Mouse (Mus musculus) spleen, adult 12 weeks (tissue): Measurements from ENCODE around the gene Mon1a.

Experiments
- DNase-seq: peaks from one replicate; pipeline ENCODE4 v3.0.0; 2022; ENCODE audit warnings: low spot score

The Mon1a gene

DNA sequence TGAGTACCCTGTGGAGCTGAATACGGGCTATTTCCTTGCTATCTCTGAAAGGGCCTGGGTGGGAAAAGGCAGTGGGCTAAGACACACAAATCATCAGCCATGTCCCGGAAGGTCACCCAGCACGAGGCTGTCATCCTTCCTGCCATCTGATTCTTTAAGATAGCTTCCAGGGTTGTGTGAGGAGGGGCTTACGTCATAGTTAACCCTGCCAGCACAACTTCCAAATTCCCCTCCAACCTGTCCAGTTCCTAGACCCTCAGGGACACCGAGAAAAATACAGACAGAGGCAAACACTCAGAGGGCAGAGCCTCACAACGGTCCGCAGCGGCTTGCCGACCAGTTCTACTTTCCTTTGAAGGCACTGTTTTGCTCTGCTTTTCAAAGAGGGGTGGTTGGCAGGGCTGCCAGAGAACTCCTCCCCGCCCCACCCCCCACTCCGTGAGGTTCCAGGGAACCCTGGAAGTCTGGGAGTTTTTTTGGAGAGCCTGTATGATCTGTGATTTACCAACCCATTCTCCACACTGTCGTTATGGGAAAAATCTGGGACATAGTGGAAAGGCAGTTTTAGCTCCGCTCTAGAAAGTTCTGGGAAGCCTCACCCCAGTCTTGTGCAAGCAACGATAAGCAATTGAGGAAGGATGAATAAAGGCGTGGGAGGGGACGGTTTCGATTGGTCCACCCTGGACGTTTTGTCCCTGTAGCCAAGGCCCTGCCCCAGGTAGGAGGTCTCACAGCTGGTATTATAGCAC, 20.6 kb downstream of the Mon1a start:
- DNase-seq = no peak

DNA sequence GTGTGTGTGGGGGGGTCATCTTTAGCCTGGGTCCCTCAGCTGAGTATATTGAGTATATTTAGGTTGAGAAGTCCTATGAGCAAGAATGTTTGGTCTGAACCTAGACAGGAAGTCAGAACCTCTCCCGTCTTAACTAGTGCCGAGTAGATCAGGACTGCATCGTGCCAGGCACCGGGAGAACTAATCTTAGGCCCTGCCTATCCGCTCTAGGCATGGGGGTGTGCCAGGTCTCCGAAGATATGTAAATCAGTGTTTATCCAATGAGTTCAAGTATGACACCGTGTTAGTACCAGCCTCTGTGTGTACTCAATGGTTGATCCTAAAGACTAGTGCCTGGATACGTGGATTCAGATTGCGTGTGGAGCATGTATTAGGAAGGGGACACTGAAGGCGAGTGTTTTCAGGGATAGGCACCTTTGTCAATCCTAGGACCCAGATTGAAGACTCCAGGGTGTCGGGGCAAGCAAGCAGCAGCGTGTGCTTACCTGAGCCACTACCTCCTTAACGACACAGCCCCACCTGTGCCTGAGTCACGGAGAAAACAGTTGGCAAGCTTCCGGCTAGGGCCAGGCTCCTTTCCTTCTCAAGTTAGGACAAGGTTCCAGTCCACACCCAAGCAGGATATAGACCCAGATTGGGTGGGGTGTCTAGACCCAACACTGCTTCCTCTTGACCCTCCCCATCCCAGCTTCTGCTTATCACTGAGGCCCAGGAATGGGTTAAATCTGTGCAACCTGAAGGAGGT, 22.2 kb downstream of the Mon1a start:
- no peak for DNase-seq

- no peak for DNase-seq
Measured at GRCm38 (mm10) chr9:107914764-107915420, 26.9 kb downstream of the Mon1a start.

DNA sequence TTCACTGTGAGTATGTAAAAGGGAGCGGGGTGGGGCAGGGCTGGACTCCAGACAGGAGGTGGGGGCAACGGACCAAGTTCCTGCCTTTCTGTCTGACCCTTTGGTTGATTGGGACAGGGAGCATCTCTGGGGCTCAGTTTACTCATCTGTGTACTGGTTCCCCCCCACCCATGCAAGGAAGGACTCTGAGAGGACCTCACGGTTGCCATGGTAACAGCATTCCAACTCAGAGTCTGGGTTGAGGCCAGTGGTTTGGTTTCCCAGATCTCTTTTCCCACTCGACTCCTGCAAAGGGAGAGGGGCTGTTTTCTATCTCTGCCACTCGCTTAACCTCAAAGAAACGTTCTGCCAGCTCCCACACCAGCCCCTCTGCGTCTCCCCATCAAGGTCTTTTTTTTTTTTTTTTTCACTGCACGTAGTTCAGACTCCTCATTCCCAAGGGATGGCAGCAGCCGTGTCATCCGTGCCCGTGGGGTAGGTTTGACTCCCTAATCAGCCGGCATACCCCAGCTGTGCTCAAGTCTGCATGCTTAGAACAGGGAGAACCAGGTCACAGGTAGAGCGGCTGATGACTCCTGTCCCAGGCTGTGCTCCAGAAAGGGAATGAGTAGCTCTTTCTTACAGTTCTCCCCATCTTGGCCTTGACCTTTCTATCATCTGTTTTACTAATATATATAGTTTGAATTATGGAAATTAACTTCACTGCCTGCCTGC, 30.1 kb downstream of the Mon1a start:
- DNase-seq = no peak

DNA sequence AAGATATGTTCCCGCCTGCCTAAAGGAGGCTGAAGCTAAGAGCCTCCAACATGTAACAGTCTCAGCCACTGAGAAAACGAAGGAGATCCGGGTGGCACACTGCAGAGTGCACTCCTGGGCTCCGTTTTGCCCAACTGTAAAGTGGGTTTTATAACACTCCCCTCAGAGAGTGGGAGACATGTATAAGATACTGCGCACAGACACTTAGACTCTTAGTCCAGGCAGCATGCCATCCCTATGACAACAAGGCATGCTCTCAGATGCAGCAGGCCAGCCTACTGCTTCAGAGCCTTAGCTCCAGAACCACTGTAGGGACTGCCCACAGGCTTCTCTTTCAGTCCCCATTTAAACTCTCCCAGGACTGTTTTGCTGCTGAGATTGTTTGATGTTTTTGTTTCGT, 30.9 kb downstream of the Mon1a start:
- DNase-seq = no peak

DNA sequence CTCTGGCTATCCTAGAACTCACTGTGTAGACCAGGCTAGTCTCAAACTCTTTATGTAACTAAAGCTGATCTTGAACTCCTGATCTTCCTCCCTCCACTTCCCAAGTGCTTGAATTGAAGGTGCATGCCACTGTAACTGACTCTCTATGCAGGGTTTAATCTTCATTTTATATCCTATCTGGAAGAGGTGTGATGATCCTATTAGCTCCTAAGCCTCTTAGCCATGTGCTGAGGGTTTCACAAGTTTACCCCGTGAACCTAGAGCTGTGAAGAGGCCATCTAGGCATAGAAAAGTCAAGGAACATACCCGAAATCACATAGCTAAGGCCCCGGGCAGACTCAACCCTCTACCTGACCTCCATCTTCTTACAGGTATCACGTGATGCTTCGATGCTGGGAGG, 31.5 kb downstream of the Mon1a start:
- no peak for DNase-seq

GRCm38 (mm10) chr9:107923021-107923420, 35.1 kb downstream of the Mon1a start:
- no peak for DNase-seq

DNA sequence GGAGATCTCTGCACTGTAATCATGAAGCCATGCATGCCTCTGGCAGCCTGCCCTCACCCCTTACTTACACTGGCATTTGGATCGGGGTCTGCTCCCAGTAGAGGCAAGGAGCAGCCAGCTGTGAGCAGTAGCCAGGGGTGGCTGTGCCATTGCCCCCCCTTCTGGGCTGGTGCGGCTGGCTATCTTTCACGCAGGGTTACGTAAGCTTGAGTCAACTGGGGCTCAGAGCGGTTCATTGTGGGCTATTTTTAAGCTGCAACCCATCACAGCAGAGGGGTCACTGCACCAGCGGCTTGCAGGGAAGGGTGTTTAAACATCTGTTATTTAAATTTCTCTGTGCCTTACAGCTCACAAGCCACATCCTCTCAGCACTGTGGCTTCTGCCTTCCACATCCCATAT, 36.0 kb downstream of the Mon1a start:
- no peak for DNase-seq

- no peak for DNase-seq
Measured at GRCm38 (mm10) chr9:107925251-107925650, 37.3 kb downstream of the Mon1a start.

DNA sequence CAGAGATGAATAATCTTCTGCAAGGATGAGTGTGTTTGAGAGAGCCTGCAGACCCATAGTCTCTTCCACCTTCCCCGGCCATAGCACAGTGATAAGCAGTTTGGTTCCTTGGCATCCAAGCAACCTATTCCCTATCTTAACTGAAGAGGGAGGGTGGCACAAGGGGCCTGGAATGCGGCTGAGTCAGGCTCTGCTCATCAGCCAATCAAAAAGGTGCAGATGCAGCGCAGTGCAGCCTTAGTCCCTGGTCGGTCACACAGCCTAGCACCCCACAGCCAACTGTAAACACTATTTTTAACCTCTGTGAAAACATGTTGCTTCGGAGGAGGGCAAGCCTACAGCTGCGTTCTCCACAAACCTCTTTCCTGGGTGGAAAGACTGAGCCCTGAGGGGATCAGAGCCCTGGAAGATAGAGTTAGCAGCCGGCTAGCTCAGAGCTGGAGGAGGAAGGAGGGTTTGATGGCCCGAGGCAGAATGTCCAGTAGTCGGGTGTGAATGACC, 39.0 kb downstream of the Mon1a start:
- DNase-seq = no peak

DNA sequence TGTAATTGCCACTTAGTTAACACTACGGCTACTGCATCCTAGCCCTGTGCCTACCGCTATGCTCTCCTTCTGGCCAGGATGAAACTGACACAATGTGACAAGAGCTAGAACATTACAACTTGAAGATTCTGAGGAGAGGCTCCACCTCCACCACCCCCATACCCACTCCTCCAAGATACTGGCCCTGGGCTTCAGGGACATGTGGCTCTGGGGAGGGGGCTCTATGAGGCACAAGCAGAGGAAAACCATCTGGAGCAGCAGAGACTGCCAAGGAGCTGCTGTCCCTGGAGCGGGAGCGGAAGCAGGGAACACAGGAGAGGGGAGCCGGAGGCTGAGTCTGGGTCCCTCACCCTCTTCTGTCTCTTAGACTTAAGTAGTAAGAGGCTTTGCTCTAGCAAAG, 39.8 kb downstream of the Mon1a start:
- no peak for DNase-seq

- no peak for DNase-seq
Measured at GRCm38 (mm10) chr9:107928169-107928568, 40.2 kb downstream of the Mon1a start, which contains the start of gene Actl11. Gene Actl11 (plus strand): TSS chr9:107928469.

GRCm38 (mm10) chr9:107932221-107932620, 44.3 kb downstream of the Mon1a start:
- DNase-seq = no peak

DNA sequence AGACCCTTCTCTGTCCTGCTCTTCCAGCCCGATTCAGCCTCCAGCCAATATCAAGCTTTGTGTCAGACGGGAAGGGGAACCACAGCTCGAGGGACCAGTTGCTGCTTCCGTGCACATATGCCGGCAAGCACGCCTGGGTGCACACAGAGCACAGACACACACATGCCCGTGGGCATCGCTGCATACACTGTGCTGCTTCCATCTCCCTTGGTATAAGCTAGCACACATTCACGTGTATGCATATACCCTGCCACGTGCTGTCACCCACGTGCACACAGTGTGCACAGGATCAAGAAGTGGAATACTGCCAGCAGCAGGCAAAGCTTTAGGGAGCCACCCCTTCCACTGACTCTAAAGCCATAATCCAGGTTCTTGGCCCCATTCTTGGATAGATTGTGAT, 46.2 kb downstream of the Mon1a start:
- no peak for DNase-seq

- DNase-seq = no peak
Measured at GRCm38 (mm10) chr9:107935374-107935773, 47.4 kb downstream of the Mon1a start, which contains the start of gene Camkv. Gene Camkv (plus strand): TSS chr9:107935674.

GRCm38 (mm10) chr9:107935790-107936214, 47.9 kb downstream of the Mon1a start:
- no peak for DNase-seq

- DNase-seq = no peak
Measured at GRCm38 (mm10) chr9:107936215-107936822, 48.4 kb downstream of the Mon1a start.

DNA sequence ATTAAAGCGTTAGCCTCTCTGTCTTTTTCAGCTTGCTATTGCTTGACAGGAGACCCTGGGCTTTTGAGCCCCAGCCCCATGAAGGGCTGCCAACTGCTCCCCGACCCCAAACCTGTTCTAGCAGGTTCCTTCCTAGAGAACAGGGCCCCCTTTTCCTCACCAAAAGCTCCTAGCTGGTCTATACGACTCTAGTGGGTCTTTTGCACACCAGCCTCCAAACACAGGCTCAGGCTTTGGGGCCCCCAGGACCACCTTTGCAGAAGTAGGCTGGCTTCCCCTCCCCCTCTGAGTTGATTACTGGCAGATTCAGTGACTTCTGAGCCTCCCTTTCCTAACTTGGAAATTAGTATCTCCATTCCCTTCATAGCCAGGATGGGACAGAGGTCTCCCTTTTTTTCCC, 48.9 kb downstream of the Mon1a start:
- DNase-seq = no peak

GRCm38 (mm10) chr9:107947241-107948194, 59.6 kb downstream of the Mon1a start:
- peak; percentile 33 for DNase-seq

GRCm38 (mm10) chr9:107949184-107949921, 61.4 kb downstream of the Mon1a start:
- DNase-seq = no peak
